Mouse (Mus musculus): Measurements from ENCODE around the gene Upk2. TPM values are rescaled to one million over a fixed set of nuclear protein-coding genes. Genes with fewer than 3 reads are reported as not detected.

The Upk2 gene
- total and polyA plus RNA-seq, 2 experiments from 2014 or later: not detected

DNA sequence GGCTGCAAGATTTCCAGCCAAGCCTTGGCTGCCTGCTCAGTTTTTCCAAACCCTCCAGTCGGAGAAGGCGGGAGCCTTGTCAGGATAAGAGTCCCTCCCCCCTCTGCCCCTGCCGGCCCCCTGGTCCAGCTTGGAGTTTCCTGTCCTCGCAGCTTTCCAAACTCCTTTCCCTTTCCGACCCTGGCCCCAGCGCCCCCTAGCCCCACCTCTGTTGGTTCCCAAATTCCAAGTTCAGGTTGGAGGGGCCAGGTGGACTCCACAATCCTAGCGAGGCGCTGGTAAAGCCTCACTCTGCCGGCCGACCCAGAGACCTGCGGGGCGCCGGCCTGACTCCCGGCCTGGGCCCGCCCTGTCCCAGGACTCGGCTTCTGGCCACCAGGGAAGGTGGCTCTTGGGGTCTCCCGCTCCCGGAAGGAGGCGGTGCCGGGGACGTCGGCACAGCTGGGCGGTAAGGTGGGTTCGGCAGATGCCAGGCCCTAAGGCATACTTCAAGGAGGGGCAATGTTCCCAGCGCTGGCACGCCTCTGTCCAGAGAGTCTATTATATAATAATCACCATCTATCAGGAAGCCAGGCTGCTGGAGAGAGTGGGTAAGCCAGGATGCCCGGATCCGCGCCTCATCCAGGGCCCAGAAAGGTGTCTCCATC is 24.3 kb upstream of the Upk2 start:
- TF ChIP-seq CTCF (IDR thresholded peaks at IDR 0.05; ENCODE audit: low read depth): peak; percentile 41
- H3K4me3 ChIP-seq (ENCODE audit: low read depth, low read length): peak overlapping the region; percentile 75
- H3K4me1 ChIP-seq (ENCODE audit: insufficient read depth): peaks cover 14% of the 10 kb centered on the region; the same call in 1 of the 2 replicates
- H3K9ac ChIP-seq: peak overlapping the region; percentile 75
- peak; percentile 67 for ATAC-seq
- H3K27me3 ChIP-seq (ENCODE audit: insufficient read depth, low read length): no peaks in the 10 kb centered on the region
- peak overlapping the region; percentile 94 for H3K27ac ChIP-seq (ENCODE audit: low read depth, low read length)
- peak; percentile 91 for DNase-seq
- H3K4me2 ChIP-seq (ENCODE audit: low read depth): peak overlapping the region; percentile 91
- H3K9me3 ChIP-seq (ENCODE audit: low read length): no peaks in the 10 kb centered on the region
- 3% methylated on average over 29 of the region's 29 CpGs for WGBS
- no peaks in the 10 kb centered on the region for H3K36me3 ChIP-seq (ENCODE audit: insufficient read depth)

DNA sequence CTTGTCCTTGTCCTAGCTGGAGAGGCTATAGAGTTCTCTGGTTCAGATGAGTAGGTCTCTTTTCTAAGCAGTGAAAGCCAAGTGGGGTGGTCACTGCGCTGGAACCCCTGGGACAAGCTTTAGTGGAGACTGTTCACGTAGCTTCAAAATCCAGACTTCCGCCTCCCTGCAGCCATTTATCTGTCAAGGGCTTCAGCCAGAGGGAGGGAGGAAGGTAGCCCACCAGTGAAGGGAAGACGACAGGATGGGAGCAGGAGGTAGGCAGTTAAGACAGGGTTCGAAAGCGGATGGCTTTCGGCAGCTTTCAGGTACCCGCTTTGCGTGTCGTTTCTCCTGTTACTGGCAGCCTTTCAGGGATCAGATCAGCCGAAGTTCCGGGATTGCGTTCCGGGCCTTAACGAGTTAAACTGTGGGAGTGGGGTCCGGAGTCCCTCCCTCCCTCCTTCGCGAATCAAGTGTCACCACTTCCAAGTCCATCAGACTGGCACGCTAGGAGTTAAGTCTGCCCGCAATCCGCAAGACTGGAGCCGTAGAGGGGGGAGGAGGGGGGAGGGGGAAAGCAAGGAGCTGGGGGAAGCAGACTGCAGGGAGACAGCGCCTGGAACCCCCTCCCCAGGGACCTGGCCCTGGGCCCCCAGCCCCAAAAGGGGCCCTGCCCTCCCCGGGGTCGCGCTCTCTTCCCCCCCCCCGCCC is 23.6 kb upstream of the Upk2 start:
- H3K27me3 ChIP-seq (ENCODE audit: insufficient read depth, low read length): no peaks in the 10 kb centered on the region
- ATAC-seq (peak; percentile 57), DNase-seq (peak; percentile 91)
- peak overlapping the region; percentile 94 for H3K27ac ChIP-seq (ENCODE audit: low read depth, low read length)
- no peaks in the 10 kb centered on the region for H3K9me3 ChIP-seq (ENCODE audit: low read length)
- H3K4me2 ChIP-seq (ENCODE audit: low read depth): peak overlapping the region; percentile 91
- H3K4me1 ChIP-seq (ENCODE audit: insufficient read depth): peaks cover 14% of the 10 kb centered on the region; the same call in 1 of the 2 replicates
- peak overlapping the region; percentile 75 for H3K9ac ChIP-seq
- WGBS: under 1% methylated on average over 22 of the region's 27 CpGs
- TF ChIP-seq CTCF (IDR thresholded peaks at IDR 0.05; ENCODE audit: low read depth): no peak
- no peaks in the 10 kb centered on the region for H3K36me3 ChIP-seq (ENCODE audit: insufficient read depth)
- H3K4me3 ChIP-seq (ENCODE audit: low read depth, low read length): peak overlapping the region; percentile 75

DNA sequence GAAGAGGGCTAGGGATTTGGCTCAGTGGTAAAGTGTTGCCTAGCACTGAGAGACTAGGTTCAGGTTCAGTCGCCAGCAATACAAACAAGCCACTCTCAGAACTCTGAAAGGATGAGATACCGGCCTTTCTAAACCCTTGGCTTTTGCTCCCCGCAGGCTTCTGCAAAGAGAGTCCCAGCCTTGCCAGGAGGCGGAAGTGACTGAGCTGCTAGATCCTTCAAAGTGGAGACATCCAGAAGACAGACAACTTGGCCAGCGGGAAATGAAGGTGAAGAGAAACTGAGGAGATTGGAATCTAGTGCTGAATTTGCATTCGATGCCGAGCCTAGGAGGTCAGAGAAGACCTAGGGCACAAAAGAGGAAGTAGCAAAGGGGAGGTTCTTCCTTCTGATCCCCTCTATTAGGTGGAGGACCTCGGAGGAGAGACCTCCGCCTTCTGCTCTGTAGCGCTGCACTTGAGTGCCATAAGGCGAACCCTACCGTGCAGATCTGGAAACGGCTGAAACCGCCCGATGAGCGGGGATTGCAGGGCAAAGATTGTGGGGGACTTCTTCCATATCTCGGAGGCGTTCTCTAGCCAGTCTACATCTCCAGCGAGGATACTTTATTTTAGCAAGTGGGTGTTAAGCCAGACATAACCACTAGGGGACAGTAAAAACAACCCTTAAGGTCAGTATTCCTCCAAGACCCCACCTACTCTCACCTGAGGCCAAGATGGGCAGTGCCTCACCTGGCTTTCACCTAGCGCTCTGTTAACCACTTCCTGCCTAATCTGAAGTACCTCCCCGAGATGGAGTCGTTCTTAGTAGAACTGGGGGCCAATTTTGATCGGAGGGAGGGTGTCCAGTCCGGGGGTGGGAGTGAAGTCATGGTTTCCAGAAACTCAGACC is 22.8 kb upstream of the Upk2 start:
- ATAC-seq (no peak), DNase-seq (peak; percentile 79)
- Histone ChIP-seq H3K27ac (ENCODE audit: low read depth, low read length) (peak overlapping the region; percentile 94), H3K9ac (peak overlapping the region; percentile 75), H3K4me3 (ENCODE audit: low read depth, low read length) (peak overlapping the region; percentile 75), H3K9me3 (ENCODE audit: low read length) (no peaks in the 10 kb centered on the region), H3K4me2 (ENCODE audit: low read depth) (peak overlapping the region; percentile 91), H3K4me1 (ENCODE audit: insufficient read depth) (peaks cover 14% of the 10 kb centered on the region; the same call in 1 of the 2 replicates), H3K27me3 (ENCODE audit: insufficient read depth, low read length) (no peaks in the 10 kb centered on the region), H3K36me3 (ENCODE audit: insufficient read depth) (no peaks in the 10 kb centered on the region)
- WGBS: 7% methylated on average over 24 of the region's 24 CpGs
- peak; percentile 86 for TF ChIP-seq CTCF (IDR thresholded peaks at IDR 0.05; ENCODE audit: low read depth)

DNA sequence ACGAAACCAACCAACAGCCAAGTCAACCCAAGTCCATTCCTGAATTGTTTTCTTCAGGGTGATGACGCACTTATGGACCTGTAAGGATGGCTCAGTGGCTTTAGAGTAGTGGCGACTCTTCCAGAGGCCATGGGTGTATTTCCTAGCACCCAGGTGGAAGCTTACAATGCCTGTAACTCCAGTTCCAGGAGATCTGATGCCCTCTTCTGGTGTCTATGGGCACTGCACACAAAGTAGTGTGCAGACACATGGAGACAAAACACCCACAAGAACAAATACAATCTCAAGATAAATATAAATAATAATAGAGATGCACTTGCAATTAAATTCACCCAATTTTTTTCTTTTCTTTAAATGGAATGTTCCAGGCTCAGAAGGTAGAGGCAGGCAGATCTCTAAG is 21.2 kb upstream of the Upk2 start:
- peaks cover 14% of the 10 kb centered on the region; the same call in 1 of the 2 replicates for H3K4me1 ChIP-seq (ENCODE audit: insufficient read depth)
- ATAC-seq: no peak
- H3K9me3 ChIP-seq (ENCODE audit: low read length): no peaks in the 10 kb centered on the region
- WGBS: 97% methylated on average over 3 of the region's 3 CpGs
- H3K36me3 ChIP-seq (ENCODE audit: insufficient read depth): no peaks in the 10 kb centered on the region
- peak; percentile 53 for TF ChIP-seq CTCF (IDR thresholded peaks at IDR 0.05; ENCODE audit: low read depth)
- DNase-seq: no peak
- H3K9ac ChIP-seq: no peak overlapping the region
- no peak overlapping the region for H3K4me3 ChIP-seq (ENCODE audit: low read depth, low read length)
- H3K27ac ChIP-seq (ENCODE audit: low read depth, low read length): no peak overlapping the region
- no peaks in the 10 kb centered on the region for H3K27me3 ChIP-seq (ENCODE audit: insufficient read depth, low read length)
- H3K4me2 ChIP-seq (ENCODE audit: low read depth): no peak overlapping the region

DNA sequence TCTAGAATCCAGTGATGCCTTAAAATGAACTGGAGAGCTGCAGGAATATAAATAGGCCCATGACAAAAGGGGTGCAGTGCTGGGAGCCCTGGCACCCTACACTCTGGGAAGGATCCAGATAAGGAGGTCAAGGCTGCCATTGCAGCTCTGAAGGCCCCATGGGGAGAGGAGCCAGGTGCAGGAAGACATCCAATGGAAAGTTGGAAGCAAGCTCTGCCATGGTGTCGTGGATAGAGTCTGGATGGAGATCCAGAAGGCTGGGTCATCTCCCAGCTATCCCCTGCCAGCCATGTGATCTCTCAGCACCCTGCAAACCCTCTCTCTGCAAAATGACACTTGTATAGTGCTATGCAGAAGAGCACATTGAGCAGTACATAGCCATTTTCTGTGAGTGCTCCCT is 19.6 kb upstream of the Upk2 start:
- 38% methylated on average over 1 of the region's 1 CpGs for WGBS
- Histone ChIP-seq H3K9ac (no peak overlapping the region), H3K36me3 (ENCODE audit: insufficient read depth) (no peaks in the 10 kb centered on the region), H3K4me2 (ENCODE audit: low read depth) (no peak overlapping the region), H3K4me1 (ENCODE audit: insufficient read depth) (0 out of 2 replicates have a peak, but pooled peaks cover 11% of the 10 kb centered on the region), H3K27ac (ENCODE audit: low read depth, low read length) (no peak overlapping the region), H3K9me3 (ENCODE audit: low read length) (no peaks in the 10 kb centered on the region), H3K4me3 (ENCODE audit: low read depth, low read length) (no peak overlapping the region), H3K27me3 (ENCODE audit: insufficient read depth, low read length) (no peaks in the 10 kb centered on the region)
- no peak for DNase-seq
- TF ChIP-seq CTCF (IDR thresholded peaks at IDR 0.05; ENCODE audit: low read depth): no peak
- ATAC-seq: no peak

DNA sequence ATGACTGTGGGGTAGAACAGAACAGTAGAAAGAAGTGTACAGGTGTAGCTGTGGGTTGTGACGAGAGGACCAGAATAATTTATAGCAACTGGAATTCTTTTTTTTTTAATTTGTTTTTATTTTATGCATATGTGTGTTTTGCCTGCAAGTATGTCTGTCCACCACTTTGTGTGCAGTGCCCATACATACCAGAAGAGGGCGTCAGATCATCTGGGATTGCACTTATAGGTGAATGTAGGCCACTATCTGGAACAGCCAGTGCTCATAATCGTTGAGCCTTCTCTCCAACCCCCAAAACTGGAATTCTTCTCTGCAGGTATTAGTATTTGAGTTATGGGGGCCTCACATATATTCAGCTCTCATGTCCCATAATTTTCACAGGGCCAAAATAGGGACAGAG is 18.4 kb upstream of the Upk2 start:
- no peak for DNase-seq
- H3K4me2 ChIP-seq (ENCODE audit: low read depth): no peak overlapping the region
- H3K9me3 ChIP-seq (ENCODE audit: low read length): no peaks in the 10 kb centered on the region
- TF ChIP-seq CTCF (IDR thresholded peaks at IDR 0.05; ENCODE audit: low read depth): peak; percentile 36
- peaks cover 21% of the 10 kb centered on the region; the same call in 1 of the 2 replicates for H3K4me1 ChIP-seq (ENCODE audit: insufficient read depth)
- H3K27me3 ChIP-seq (ENCODE audit: insufficient read depth, low read length): no peaks in the 10 kb centered on the region
- H3K4me3 ChIP-seq (ENCODE audit: low read depth, low read length): no peak overlapping the region
- H3K36me3 ChIP-seq (ENCODE audit: insufficient read depth): no peaks in the 10 kb centered on the region
- no peak for ATAC-seq
- no peak overlapping the region for H3K9ac ChIP-seq
- WGBS: 65% methylated on average over 3 of the region's 3 CpGs
- no peak overlapping the region for H3K27ac ChIP-seq (ENCODE audit: low read depth, low read length)

Data from forebrain, postnatal 0 days (tissue).